Mouse (Mus musculus) thymus, adult 18-20 months (tissue): Measurements from ENCODE around the gene Cplx1.
"Not testable (repeated sequence)": the region's sequence is repeated elsewhere in the genome, so short reads cannot be mapped to it uniquely, and the experiment has no call there.

Source experiments
- DNase-seq, 2 experiments: peaks; one replicate each; pipeline ENCODE4 v3.0.0; 2022; ENCODE audit warnings: mixed read lengths in 2 of 2

Cplx1 gene

DNA sequence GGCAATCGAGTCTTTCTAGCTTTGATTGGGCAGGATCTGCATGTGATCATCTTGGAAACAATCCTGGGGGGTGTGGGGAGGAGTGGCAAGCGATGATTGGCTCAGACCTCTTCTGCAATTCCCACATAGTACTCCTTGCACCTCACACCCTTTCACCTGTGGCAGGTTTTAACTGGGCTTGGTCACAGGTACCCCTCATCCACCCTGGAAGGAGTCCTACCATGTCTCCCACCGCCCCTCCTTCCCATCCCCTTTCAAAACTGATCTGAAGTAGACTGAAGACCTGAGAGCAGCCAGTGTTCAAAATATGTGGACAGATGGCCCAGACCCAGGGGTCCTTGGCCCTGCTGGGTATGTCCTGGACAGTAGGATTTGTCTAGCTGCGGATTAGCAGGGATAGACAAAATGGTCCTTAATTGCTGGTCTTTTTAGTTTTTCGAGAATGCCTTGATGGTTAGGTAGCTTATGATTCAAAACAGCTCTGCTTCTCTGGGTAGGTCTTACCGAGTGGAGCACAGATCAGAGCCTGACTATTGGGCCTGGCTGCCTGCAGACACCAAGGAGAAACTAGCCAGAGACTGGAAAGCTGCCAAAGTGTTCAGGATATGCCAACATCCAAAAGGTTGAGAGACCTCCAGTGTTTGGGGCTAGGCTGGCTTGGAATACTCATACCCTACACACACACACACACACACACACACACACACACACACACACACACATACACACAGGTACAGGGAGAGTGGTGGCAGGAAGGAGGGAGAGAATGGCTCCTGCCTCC is 34.1 kb downstream of the Cplx1 start:
- no peak for DNase-seq

DNA sequence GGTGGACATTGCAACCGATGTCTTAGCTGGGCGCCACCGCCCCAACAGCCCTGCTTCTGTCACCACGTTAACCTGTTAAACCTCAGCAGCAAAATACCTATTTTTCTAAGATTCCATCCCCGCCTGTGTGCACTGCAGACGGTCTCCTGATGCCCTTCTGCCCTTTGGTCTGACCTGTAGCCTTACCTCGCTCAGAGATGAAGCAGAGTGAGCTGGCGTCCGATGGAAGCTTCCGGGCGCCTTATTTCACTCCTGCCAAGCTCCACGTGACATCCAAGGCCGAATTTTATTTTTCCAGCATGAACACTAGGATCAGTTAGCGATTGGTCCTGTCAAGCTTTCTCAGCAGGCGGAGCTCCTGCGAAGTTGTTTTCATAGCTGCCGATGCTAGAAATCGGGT is 47.5 kb downstream of the Cplx1 start:
- no peak for DNase-seq

DNA sequence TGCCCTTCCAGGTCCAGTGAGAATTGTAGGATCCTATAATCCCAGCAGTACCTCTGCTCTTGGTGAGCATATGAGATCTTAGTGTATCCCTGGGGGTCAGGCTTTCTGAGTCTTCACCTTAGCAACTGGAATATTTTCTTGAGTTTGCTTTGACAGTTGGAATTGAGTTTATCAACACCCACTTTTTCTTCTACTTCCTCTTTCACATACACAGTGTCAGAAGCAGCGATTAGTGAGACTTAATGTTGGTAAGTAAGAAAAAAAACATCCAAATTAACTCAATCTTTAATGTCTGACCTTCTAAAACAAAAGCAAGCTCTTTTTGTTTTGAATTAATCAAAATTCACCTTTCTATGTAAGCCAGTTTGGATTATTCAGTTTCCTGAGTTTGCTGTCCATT is 48.3 kb downstream of the Cplx1 start:
- DNase-seq: no peak

DNA sequence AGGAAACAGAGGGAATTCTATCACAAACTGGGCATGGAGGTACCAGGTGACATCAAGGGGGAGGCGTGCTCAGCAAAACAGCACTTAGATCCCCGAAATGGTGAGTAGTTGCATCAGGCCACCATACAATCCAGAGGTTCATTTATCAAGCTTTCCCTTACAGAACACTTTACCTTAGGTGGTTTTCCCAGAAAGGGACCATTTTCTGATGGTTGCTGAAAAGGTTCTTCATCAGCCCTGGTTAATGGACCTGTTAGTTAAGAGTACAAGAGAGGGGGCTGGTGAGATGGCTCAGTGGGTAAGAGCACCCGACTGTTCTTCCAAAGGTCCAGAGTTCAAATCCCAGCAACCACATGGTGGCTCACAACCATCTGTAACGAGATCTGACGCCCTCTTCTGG is 63.7 kb downstream of the Cplx1 start:
- not testable (repeated sequence) for DNase-seq

DNA sequence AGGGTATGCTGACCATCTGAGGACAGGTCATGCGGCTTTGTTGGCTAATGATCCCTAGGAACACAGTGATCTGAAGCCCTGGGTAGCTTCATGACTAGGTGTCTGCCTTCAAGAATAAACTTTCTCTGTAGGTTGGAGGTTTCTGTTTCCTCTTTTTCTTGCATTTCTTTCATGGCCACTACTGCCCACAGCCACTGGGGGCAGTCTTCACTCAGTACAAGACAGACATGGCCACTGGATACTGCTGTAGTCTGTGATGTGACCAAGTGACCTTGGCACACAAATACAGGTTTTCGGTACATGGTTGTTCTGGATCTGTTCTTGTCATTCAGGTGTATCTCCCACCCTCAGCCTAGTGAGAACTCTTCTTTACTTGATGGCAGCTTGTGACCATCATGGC is 64.6 kb downstream of the Cplx1 start:
- DNase-seq: no peak

DNA sequence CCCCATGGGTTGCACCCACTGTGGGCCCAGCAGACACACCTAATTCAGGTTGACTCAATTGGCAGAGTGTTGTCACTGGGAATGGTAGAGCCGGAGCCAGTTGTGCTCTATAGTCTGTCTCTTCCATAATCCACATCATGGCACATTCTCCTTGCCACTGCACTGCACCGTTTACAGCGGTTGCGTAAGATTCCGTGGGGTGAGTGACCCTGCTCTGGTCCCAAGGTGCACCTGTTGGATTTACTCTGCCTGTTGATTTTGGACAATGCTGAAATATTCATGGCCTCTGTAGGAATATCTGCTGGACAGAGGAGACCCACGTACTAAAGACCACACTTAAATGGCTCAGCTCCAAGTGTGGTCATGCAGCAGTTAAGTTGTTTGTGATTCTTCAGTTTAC is 66.8 kb downstream of the Cplx1 start:
- DNase-seq: no peak

DNA sequence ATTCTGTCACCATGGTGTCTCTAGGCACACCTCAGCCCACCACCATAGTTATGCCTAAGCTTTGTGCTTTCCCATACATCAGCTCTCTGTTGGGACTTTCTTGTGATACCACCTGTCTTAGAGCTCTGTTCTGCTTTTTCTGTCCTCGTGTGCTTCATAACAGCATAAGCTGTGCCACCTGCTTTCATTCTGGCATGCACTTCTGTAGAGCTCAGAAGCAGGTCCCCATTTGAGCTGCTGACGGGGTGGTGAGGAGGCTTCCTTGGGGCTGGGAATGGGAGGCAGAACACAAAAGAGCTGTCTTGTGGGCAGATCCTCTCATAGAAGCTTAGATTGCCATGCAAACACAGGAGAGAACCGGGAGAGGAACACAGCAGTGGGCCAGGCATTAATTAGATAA is 73.8 kb downstream of the Cplx1 start:
- DNase-seq: no peak

DNA sequence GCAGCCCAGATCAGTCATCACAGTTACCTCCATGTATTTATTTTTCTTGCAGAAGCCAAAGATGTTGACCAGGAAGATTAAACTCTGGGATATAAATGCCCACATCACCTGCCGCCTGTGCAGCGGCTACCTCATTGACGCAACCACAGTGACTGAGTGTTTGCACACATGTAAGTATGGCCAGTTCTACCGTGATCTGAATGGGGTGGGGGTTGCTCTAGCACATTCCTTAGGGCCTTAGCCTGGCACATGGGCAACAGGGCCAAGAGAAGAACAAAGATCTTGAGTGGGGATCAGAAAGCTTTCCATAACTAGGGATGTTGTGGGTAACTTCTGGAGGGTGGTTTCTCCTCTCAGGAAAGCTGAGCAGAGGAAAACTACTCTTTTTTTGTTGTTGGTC is 76.1 kb downstream of the Cplx1 start:
- no peak for DNase-seq

DNA sequence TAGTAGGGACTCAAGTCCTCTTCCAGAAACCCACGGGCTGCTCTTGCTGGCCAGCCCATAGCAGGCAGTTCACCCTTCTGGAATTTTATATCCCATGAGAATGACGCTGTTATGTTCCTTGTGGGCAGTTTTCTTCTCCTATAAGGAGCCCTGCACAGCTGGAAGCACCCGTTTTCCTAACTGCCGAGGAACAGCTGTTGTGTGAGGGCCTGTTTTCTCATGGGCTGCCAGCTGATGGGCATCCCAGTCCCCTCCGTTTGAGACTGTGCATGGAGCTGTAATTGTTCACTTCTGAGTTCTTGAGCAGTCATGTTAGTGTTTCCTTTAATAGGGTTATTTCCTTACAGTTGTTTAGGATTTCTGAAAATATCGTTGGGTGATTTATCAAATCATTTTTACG is 80.2 kb downstream of the Cplx1 start:
- DNase-seq: no peak
